Mouse (Mus musculus): ENCODE measurements around the gene Olfr1358. TPM values are rescaled to one million over a fixed set of nuclear protein-coding genes. Genes with fewer than 3 reads are reported as not detected.
"Not testable (repeated sequence)": the region's sequence is repeated elsewhere in the genome, so short reads cannot be mapped to it uniquely, and the experiment has no call there.

The Olfr1358 gene
- polyA plus RNA-seq, 1 experiment = 0.09 TPM

DNA sequence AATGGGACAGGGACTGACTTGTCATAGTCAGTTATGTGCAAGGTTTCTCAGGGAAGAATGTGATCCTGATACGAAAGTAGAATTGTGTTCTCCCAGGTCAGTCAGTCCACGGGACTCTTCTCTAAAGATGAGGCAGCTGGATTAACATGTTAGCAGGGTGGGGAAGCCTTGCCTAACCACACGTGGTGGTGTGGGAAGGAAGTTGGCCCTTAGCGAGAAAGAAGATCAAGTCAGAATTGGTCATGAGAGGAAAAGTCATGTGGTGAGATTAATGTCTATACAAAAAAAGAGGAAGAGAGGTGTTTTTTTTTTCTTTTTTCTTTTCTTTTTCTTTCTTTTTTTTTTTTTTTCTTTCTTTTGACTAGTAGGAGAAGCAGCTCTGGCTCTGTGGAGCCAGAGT, 40.4 kb upstream of the Olfr1358 start:
- Histone ChIP-seq H3K27ac (ENCODE audit: control insufficient read depth, insufficient read depth, low read length) (no peak overlapping the region), H3K4me3 (ENCODE audit: control insufficient read depth, insufficient read depth, low read length) (no peak overlapping the region), H3K36me3 (ENCODE audit: control insufficient read depth, insufficient read depth, low read length) (no peaks in the 10 kb centered on the region), H3K27me3 (ENCODE audit: control insufficient read depth, insufficient read depth, low read length) (no peaks in the 10 kb centered on the region), H3K4me1 (replicated peaks; ENCODE audit: control insufficient read depth, insufficient read depth, low read length) (peaks cover 10% of the 10 kb centered on the region)
- TF ChIP-seq POLR2A (IDR thresholded peaks at IDR 0.05; ENCODE audit: control insufficient read depth, extremely low read depth, insufficient read depth, low read length, poor library complexity) = no peak
- TF ChIP-seq CTCF (IDR thresholded peaks at IDR 0.05; ENCODE audit: borderline replicate concordance, control insufficient read depth, extremely low read depth, insufficient read depth, low read length, poor library complexity) = no peak
- no peak for DNase-seq
- WGBS = 4% methylated on average over 4 of the region's 4 CpGs

DNA sequence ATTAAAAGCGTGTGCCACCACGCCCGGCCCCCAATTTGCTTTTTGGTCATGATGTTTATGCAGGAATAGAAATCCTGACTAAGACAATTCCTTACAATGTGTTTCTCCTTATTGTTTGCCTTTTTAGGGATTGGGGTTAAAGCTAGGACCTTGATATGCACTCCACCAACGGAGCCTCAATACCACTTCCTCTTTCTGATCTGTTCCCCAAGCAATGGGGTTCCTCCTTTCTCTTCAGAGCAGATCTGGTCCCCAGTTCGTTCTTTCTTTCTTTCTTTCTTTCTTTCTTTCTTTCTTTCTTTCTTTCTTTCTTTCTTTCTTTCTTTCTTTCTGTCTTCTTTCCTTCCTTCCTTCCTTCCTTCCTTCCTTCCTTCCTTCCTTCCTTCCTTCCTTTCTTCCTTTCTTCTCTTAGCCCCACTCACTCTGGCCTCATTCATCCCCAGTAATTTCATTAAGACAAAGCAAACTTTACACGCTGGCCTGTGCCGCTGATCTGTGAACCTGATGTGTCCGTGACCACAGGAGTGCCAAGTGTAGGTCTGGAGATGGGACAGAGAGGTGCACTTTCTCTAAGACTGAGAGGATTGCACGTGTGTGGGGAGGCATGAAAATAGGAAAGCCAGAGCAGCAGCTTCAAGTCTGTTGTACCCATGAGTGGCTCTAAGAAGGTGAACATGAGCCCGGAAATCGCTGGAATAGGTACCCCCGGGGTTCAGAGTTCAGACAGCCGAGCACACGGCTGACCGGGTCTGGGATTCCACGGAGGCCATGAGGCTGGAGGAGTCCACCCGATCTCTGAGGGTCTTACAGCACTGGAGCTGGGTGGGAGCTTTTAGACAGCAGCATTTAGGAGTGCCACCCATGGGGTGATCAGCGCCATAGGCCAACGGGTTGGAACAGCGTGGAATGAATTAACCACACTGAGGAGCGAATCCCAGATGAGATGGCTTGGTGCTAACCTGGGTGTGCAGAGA, 36.0 kb upstream of the Olfr1358 start:
- 18% methylated on average over 21 of the region's 21 CpGs for WGBS
- Histone ChIP-seq H3K4me1 (replicated peaks; ENCODE audit: control insufficient read depth, insufficient read depth, low read length) (peaks cover 19% of the 10 kb centered on the region), H3K27ac (ENCODE audit: control insufficient read depth, insufficient read depth, low read length) (peak overlapping the region; percentile 32; the same call in 1 of the 2 replicates), H3K27me3 (ENCODE audit: control insufficient read depth, insufficient read depth, low read length) (no peaks in the 10 kb centered on the region), H3K4me3 (ENCODE audit: control insufficient read depth, insufficient read depth, low read length) (peak overlapping the region; percentile 76), H3K36me3 (ENCODE audit: control insufficient read depth, insufficient read depth, low read length) (no peaks in the 10 kb centered on the region)
- TF ChIP-seq CTCF (IDR thresholded peaks at IDR 0.05; ENCODE audit: borderline replicate concordance, control insufficient read depth, extremely low read depth, insufficient read depth, low read length, poor library complexity) = no peak
- TF ChIP-seq POLR2A (IDR thresholded peaks at IDR 0.05; ENCODE audit: control insufficient read depth, extremely low read depth, insufficient read depth, low read length, poor library complexity) = no peak
- DNase-seq = no peak

DNA sequence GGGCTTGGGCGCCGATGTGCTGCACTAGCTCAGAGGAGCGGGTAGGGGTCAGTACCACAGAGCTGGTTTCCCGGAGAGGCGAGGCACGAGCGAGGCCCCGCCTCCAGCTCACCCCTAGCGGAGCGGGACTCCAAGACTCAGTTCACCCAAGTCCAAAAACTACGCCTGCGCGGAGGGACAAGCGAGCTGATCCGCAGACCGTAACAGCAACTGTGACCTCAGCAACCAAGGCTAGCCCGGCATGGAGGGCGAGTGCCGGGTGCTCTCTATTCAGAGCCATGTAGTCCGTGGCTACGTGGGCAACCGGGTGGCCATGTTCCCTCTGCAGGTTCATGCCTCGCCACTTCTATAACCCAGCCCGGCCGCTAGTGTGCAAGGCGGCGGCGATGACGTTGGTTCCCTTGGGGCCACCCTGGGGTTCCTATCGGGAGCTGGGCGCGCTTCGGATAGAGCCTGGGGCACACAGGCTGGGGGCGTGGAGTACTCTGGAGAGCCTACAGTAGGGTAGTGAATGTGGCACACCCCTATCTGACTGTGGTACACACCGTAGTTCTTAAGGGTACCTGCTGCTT, 35.2 kb upstream of the Olfr1358 start:
- no peak overlapping the region for H3K27ac ChIP-seq (ENCODE audit: control insufficient read depth, insufficient read depth, low read length)
- H3K36me3 ChIP-seq (ENCODE audit: control insufficient read depth, insufficient read depth, low read length) = no peaks in the 10 kb centered on the region
- H3K27me3 ChIP-seq (ENCODE audit: control insufficient read depth, insufficient read depth, low read length) = no peaks in the 10 kb centered on the region
- DNase-seq = peak; percentile 62
- peaks cover 17% of the 10 kb centered on the region for H3K4me1 ChIP-seq (replicated peaks; ENCODE audit: control insufficient read depth, insufficient read depth, low read length)
- 2% methylated on average over 35 of the region's 35 CpGs for WGBS
- TF ChIP-seq POLR2A (IDR thresholded peaks at IDR 0.05; ENCODE audit: control insufficient read depth, extremely low read depth, insufficient read depth, low read length, poor library complexity) (0 out of 2 replicates have a peak, but pooled peaks have one; percentile 28), CTCF (IDR thresholded peaks at IDR 0.05; ENCODE audit: borderline replicate concordance, control insufficient read depth, extremely low read depth, insufficient read depth, low read length, poor library complexity) (no peak)
- H3K4me3 ChIP-seq (ENCODE audit: control insufficient read depth, insufficient read depth, low read length) = peak overlapping the region; percentile 76

DNA sequence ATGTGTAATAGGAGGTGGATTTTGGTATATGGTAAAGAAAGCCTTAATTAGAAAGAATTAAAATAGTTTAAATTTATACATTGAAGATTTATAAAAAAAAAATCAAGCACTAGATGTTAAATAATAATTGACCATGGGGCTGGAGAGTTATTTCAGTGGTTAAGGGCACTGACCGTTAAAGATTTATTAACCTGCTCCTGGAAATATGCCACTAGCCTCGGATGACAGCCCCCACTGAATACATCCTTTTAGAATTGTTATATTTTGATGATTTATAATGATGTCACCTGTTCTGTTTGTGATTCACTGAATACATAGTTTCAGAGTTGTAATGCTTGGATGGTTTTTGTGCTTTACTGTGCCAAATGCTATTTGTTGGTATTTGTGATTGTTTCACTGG, 31.9 kb upstream of the Olfr1358 start:
- H3K4me1 ChIP-seq (replicated peaks; ENCODE audit: control insufficient read depth, insufficient read depth, low read length) = peaks cover 20% of the 10 kb centered on the region
- WGBS = 90% methylated on average over 2 of the region's 2 CpGs
- DNase-seq; H3K27ac ChIP-seq (ENCODE audit: control insufficient read depth, insufficient read depth, low read length); H3K36me3 ChIP-seq (ENCODE audit: control insufficient read depth, insufficient read depth, low read length); H3K4me3 ChIP-seq (ENCODE audit: control insufficient read depth, insufficient read depth, low read length); H3K27me3 ChIP-seq (ENCODE audit: control insufficient read depth, insufficient read depth, low read length): not testable (repeated sequence)

DNA sequence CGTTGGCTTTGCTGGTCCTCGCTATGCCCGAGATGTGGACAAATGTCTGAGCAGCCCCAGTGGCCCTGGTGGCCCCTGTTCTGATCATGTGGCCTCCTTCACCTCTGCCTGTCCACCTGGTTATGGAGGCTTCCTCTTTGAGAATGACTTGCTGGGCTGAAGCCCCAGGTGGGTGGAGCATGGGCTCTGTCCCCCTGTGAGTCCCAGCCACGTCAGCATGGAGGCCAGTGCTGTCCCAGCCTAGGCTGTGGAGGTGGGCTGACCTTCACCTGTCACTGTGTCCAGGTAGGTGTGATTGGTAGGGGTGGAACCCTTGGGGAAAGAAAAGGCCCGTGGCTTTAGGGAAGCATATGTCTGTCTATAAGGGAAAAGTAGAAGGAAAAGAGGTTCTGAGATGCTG, 30.4 kb upstream of the Olfr1358 start:
- Histone ChIP-seq H3K27ac (ENCODE audit: control insufficient read depth, insufficient read depth, low read length) (no peak overlapping the region), H3K4me3 (ENCODE audit: control insufficient read depth, insufficient read depth, low read length) (no peak overlapping the region), H3K27me3 (ENCODE audit: control insufficient read depth, insufficient read depth, low read length) (no peaks in the 10 kb centered on the region), H3K36me3 (ENCODE audit: control insufficient read depth, insufficient read depth, low read length) (no peaks in the 10 kb centered on the region), H3K4me1 (replicated peaks; ENCODE audit: control insufficient read depth, insufficient read depth, low read length) (peaks cover 12% of the 10 kb centered on the region)
- 72% methylated on average over 5 of the region's 5 CpGs for WGBS
- TF ChIP-seq POLR2A (IDR thresholded peaks at IDR 0.05; ENCODE audit: control insufficient read depth, extremely low read depth, insufficient read depth, low read length, poor library complexity) (no peak), CTCF (IDR thresholded peaks at IDR 0.05; ENCODE audit: borderline replicate concordance, control insufficient read depth, extremely low read depth, insufficient read depth, low read length, poor library complexity) (no peak)
- no peak for DNase-seq

DNA sequence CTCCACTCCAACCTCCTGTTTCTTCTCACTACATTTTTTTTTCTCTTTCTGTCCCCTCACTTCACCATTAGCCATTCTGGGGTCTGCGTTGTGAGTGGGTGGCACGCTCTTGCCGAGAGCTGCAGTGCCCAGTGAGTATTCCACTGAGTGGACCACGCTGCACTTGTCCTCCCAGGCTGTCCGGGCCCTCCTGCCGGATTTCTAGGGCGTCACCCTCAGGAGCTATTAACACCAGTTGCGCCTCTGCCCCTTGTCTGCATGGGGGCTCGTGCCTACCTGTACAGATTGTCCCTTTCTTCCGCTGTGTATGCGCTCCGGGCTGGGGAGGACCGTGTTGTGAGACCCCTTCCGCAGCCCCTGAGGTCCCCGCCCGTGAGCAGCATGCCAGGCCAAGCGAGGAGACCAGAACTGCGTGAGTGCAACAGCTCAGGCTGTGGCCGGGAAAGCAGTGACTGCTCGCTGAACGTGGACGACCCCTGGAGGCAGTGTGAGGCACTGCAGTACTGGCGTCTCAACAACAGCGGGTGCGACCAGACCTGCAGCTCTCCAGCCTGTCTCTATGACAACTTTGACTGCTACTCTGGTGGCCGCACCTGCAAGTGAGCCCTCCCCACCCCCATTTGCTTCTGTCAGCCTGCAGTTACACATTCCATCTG, 29.7 kb upstream of the Olfr1358 start:
- DNase-seq = peak; percentile 89

More for the DNA sequence above, 29.7 kb upstream of the Olfr1358 start:
- Histone ChIP-seq H3K4me3 (ENCODE audit: control insufficient read depth, insufficient read depth, low read length) (no peak overlapping the region), H3K27ac (ENCODE audit: control insufficient read depth, insufficient read depth, low read length) (no peak overlapping the region), H3K27me3 (ENCODE audit: control insufficient read depth, insufficient read depth, low read length) (no peaks in the 10 kb centered on the region), H3K36me3 (ENCODE audit: control insufficient read depth, insufficient read depth, low read length) (no peaks in the 10 kb centered on the region), H3K4me1 (replicated peaks; ENCODE audit: control insufficient read depth, insufficient read depth, low read length) (peaks cover 7% of the 10 kb centered on the region)
- TF ChIP-seq CTCF (IDR thresholded peaks at IDR 0.05; ENCODE audit: borderline replicate concordance, control insufficient read depth, extremely low read depth, insufficient read depth, low read length, poor library complexity) (peak; percentile 90), POLR2A (IDR thresholded peaks at IDR 0.05; ENCODE audit: control insufficient read depth, extremely low read depth, insufficient read depth, low read length, poor library complexity) (no peak)
- 28% methylated on average over 26 of the region's 26 CpGs for WGBS
